Mouse (Mus musculus) cerebellum, adult 8-10 months (tissue): ENCODE measurements around the gene Prrt1.

Experiments
- DNase-seq: peaks from one replicate; pipeline ENCODE4 v3.0.0; 2022

Prrt1 gene

GRCm38 (mm10) chr17:34673139-34673538, 43.8 kb downstream of the Prrt1 start:
- DNase-seq, result no peak

DNA sequence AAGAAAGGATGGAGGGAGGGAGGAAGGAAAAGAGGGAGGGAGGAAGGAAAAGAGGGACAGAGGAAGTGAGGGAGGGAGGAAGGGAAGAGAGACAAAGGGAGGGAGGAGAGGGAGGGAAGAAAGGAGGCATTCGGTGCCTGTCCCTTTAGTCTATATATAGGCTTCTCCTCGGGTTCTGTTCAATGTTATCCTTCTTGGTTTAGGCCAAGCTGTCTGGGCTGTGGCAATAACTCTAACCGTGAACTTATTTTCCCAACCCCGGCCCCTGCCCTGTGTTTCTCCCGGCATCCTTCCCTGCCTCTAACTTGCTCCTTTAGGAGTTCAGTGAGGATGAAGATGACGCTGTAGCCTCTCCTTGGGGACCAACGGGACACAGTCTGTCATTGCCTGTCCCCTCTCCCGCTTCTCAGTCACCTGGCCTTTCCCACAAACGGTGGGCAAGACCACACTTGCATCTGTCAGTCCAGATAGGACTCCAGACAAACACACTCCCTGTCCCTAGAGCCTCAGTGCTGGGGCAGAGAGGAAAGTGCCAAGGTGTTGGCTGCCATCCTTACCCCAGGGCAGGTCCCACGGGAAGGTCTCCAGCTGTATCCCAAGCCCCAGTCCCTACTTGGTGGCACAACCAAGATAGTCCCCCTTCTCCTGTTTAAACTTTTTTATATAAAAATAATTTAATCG, 45.3 kb downstream of the Prrt1 start:
- no peak for DNase-seq

GRCm38 (mm10) chr17:34675205-34676092, 46.1 kb downstream of the Prrt1 start:
- DNase-seq, result no peak

DNA sequence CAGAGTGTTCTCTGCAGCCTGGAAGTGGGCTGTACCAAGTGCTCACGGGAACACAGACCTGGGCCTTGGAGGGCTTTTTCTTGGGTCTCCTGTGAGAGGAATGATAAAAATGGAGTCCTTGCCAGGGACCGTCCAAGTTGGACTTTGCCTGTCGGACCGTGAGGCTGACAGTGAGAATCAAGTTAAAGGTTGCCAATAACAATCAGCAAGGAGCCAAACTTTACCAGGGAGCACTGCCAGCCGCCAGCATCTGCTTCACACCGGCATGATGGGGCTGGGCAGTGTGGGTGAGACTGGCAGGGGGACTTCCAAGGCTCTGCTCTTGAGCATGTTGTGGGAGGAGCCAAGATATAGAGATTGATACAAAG, 46.7 kb downstream of the Prrt1 start:
- no peak for DNase-seq

- no peak for DNase-seq
Measured at GRCm38 (mm10) chr17:34676671-34677070, 47.3 kb downstream of the Prrt1 start.

- no peak for DNase-seq
Measured at GRCm38 (mm10) chr17:34680191-34680590, 50.9 kb downstream of the Prrt1 start.

DNA sequence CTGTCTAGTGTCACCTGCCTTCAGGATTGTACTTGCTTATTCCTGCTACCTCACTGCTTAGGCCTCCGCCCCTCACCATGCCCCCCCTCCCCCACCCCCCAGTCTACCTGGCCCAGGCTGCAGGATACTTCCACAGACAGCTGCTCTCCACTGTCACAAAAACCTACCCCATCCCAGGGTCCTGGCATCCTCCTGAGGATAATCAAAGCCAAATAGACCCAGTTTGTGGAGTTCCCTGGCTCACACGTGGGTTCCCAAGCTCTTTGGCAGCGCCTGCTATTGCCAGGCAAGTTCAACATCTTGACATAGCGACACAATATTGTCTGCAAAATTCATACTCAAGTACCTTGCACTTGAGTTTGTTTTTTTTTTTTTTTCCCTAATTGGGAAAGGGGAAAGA, 51.3 kb downstream of the Prrt1 start:
- DNase-seq, result no peak

DNA sequence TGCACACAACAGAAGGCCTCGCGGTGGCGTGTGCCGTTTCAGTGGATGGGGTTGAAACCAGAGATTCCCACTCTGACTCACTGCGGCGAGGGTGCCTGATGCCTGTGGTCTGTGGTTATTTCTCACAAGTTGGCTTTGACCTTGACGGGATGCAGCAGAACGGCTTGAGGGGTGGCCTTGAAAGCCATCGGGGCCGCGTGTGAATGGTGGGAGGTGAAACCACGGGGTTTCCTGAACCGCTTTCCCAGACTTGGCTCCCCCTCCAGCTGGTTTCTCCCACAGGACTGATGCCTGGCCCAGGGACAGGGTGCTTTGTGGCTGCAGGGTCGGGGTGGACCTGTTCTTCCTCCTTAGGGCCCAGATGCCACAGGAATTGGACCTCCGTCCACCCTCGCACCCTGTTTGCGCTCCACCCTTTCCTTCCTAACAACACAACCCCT, 51.8 kb downstream of the Prrt1 start:
- no peak for DNase-seq

DNA sequence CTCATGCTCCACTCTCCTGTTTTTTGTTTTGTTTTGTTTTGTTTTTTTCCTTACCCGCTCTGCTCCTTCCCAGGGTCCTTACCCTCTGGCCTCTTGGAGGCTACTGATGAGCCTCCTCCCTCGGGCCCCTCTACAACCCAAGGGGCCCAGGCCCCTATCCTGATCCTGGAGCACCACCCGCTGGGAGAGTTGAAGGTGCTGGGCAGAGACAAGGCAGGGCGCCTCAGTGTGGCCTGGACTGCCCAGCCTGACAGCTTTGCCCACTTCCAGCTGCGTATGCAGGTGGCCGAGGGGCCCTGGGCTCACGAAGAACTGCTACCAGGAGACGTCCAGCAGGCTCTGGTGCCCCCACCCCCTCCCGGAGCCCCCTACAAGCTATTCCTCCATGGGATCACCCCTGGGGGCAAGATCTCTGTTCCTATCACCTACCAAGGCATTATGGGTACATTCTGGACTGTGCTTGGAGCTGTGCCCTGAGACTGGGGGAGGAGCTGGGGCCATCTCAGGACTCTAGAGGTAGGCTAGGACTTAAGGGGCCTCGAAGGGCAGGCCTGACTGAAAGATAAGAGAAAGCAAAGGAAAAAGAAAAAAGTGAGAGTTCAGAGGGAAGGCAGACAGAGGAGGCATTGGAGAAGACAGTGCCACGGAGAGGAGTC, 52.7 kb downstream of the Prrt1 start:
- DNase-seq, result no peak
